ENCODE assay signal across 9 mouse cellular contexts in the genomic region with DNA sequence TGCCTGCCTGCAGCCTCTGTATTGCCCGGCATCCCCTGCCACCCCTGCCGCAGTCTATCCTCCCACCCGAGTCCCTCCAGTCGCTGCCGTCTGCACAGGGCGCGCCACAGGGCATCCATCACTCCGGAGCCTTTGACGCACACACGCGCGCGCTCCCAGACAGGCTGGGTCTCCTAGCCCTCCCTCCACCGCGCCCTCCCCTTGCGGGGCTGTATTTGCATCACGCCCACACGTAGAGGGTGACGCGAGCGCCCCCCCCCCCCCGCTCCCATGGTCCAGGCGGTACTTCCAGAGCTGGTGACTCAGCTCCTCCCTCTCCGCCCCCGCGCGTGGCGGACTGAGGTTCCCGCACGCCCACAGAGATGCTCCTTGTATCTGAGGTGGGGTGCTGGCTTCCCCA. TPM values are rescaled to one million over a fixed set of nuclear protein-coding genes. Genes with fewer than 3 reads are reported as not detected.
DNase-seq lines count a peak whose midpoint lies in the region; ATAC-seq lines count a peak whose summit lies in the region.
"Had no signal": no experiment of that assay in that cellular context is flagged by ENCODE, and none has a peak within 500 bp of the region (broad histone marks: within the 10 kb centered on the region; RNA-seq: fewer than 3 reads in every experiment).

No protein-coding gene starts in this region.

- peak overlapping the region; percentile 89 for H3K4me2 ChIP-seq in hindbrain, embryonic 13.5 days
- H3K4me2 ChIP-seq in limb, embryonic 12.5 days = peak overlapping the region; percentile 95

- H3K36me3 ChIP-seq in heart, embryonic 10.5 days = no peaks in the 10 kb centered on the region
- H3K36me3 ChIP-seq in hindbrain, embryonic 13.5 days = no peaks in the 10 kb centered on the region
- H3K36me3 ChIP-seq in limb, embryonic 12.5 days = no peaks in the 10 kb centered on the region

- H3K4me3 ChIP-seq in heart, embryonic 10.5 days = peak overlapping the region; percentile 65
- H3K4me3 ChIP-seq in hindbrain, embryonic 13.5 days = peak overlapping the region; percentile 60
- peak overlapping the region; percentile 47 for H3K4me3 ChIP-seq in limb, embryonic 12.5 days (replicated peaks)

- 2% methylated on average over 23 of the region's 30 CpGs for WGBS in heart, embryonic 10.5 days
- WGBS in hindbrain, embryonic 13.5 days = under 1% methylated on average over 30 of the region's 30 CpGs
- under 1% methylated on average over 29 of the region's 30 CpGs for WGBS in limb, embryonic 12.5 days

- H3K27me3 ChIP-seq in heart, embryonic 10.5 days (ENCODE audit: insufficient read depth, poor library complexity, severe bottlenecking) = peaks cover 89% of the 10 kb centered on the region
- H3K27me3 ChIP-seq in hindbrain, embryonic 13.5 days = peaks cover 31% of the 10 kb centered on the region
- peaks cover 81% of the 10 kb centered on the region for H3K27me3 ChIP-seq in limb, embryonic 12.5 days

- H3K9ac ChIP-seq in hindbrain, embryonic 13.5 days = peak overlapping the region; percentile 75
- peak overlapping the region; percentile 47 for H3K9ac ChIP-seq in limb, embryonic 12.5 days (replicated peaks)

- no peaks in the 10 kb centered on the region for H3K9me3 ChIP-seq in heart, embryonic 10.5 days
- no peaks in the 10 kb centered on the region for H3K9me3 ChIP-seq in hindbrain, embryonic 13.5 days
- no peaks in the 10 kb centered on the region for H3K9me3 ChIP-seq in limb, embryonic 12.5 days

- H3K4me1 ChIP-seq in heart, embryonic 10.5 days = peaks cover 30% of the 10 kb centered on the region
- H3K4me1 ChIP-seq in hindbrain, embryonic 13.5 days (replicated peaks) = peaks cover 39% of the 10 kb centered on the region
- H3K4me1 ChIP-seq in limb, embryonic 12.5 days (replicated peaks) = peaks cover 25% of the 10 kb centered on the region

- DNase-seq in heart, embryonic 10.5 days (ENCODE audit: low spot score) = no peak
- DNase-seq in heart, adult 18-20 months = no peak
- DNase-seq in Muller cell, postnatal 12 days (ENCODE audit: inconsistent ontology term) = peak; percentile 82
- peak; percentile 77 for DNase-seq in embryo, embryonic 11 days
- peak; percentile 82 for DNase-seq in retina, postnatal 1 day
- no peak for DNase-seq in spleen, postnatal 36 days (ENCODE audit: low spot score in 2 of 2)

- peak; percentile 89 for ATAC-seq in hindbrain, embryonic 13.5 days (ENCODE audit: low FRiP score)
- peak; percentile 49; the same call in 1 of the 2 replicates for ATAC-seq in limb, embryonic 12.5 days (ENCODE audit: insufficient number of reproducible peaks, insufficient read depth, low FRiP score, low TSS enrichment, low read depth)

- no peak overlapping the region for H3K27ac ChIP-seq in heart, embryonic 10.5 days
- H3K27ac ChIP-seq in hindbrain, embryonic 13.5 days = peak overlapping the region; percentile 92
- no peak overlapping the region for H3K27ac ChIP-seq in limb, embryonic 12.5 days

RNA-seq across cellular contexts. Expression of a gene that starts 1.3 kb away (rescaled TPM):
- polyA plus RNA-seq in heart, embryonic 10.5 days (2016; fragmentation: Nextera tagmentation; extraction: Ambion mirVana) = 0.29 and 1.1 TPM in 2 replicates
- under 1 TPM; 0.32 to 0.33 TPM for total RNA-seq in heart, adult 18-20 months (2021)
- polyA plus RNA-seq in hindbrain, embryonic 13.5 days (2015; fragmentation: Nextera tagmentation; extraction: Ambion mirVana) = 18.6 and 21.6 TPM in 2 replicates
- polyA plus RNA-seq in limb, embryonic 12.5 days (2016; fragmentation: Nextera tagmentation; extraction: Ambion mirVana) = 1.5 and 1.7 TPM in 2 replicates

RNA-seq across cellular contexts. Expression of a gene that starts 49.2 kb away (rescaled TPM):
- polyA plus RNA-seq in heart, embryonic 10.5 days (2016; fragmentation: Nextera tagmentation; extraction: Ambion mirVana) = not detected in 2 replicates
- not detected for total RNA-seq in heart, adult 18-20 months (2021)
- 0.31 and 0.62 TPM in 2 replicates for polyA plus RNA-seq in hindbrain, embryonic 13.5 days (2015; fragmentation: Nextera tagmentation; extraction: Ambion mirVana)
- polyA plus RNA-seq in limb, embryonic 12.5 days (2016; fragmentation: Nextera tagmentation; extraction: Ambion mirVana) = 0.25 TPM in 1 of 2 replicates, not detected in the other
- total RNA-seq: liver, adult 2 months had no signal
- polyA plus RNA-seq: liver, adult 2 months had no signal

RNA-seq across cellular contexts. Expression of a gene that starts 49.9 kb away (rescaled TPM):
- 27.7 and 29.4 TPM in 2 replicates for polyA plus RNA-seq in heart, embryonic 10.5 days (2016; fragmentation: Nextera tagmentation; extraction: Ambion mirVana)
- total RNA-seq in heart, adult 18-20 months (2021) = 10 to 100 TPM; 12.3 to 15.4 TPM
- polyA plus RNA-seq in hindbrain, embryonic 13.5 days (2015; fragmentation: Nextera tagmentation; extraction: Ambion mirVana) = 30.1 and 31.6 TPM in 2 replicates
- polyA plus RNA-seq in limb, embryonic 12.5 days (2016; fragmentation: Nextera tagmentation; extraction: Ambion mirVana) = 28.1 and 34.0 TPM in 2 replicates
- polyA plus RNA-seq: liver, adult 2 months had no signal

Comparison
In these comparisons a context has a peak if more than half of its experiments do, and no peak if none do; other contexts are left out.
1. DNase-seq: peak in Muller cell, postnatal 12 days (single experiment), embryo, embryonic 11 days (single experiment) and retina, postnatal 1 day (single experiment); none in heart, embryonic 10.5 days (single experiment), heart, adult 18-20 months (0 of 2) and spleen, postnatal 36 days (0 of 2).
2. Peak in every context shown above with its lines, with median percentiles within 50 percentile points of each other: H3K4me3 ChIP-seq.